Mouse (Mus musculus): ENCODE measurements at regions not wholly inside any gene's neighbourhood (a gene's known extent, or its start where the extent isn't known, plus 50 kb on each side); places are given as distances from the start of the nearest gene placed in this dataset.

DNA sequence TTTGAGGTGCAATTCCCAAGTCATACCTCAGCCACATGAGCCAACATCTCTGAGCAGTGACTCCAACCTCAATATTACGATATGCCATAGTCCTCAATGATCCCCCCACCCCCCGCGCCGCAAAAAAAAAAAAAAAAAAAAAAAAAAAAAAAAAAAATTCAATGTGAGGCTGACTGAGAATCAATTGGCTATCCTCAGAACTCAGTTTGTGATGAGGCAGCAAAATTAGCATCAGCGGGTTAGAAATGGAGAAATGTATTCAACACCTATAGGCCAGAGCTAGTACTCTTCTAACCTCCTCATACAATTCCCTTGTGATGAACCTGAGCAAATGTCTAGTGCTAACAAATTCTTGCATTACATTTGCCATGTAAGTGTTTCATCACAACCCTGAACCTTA, 504.5 kb upstream of the C030005K15Rik start:
- no peak overlapping the region for H3K4me3 ChIP-seq
- no peaks in the 10 kb centered on the region for H3K27me3 ChIP-seq (replicated peaks)
- H3K4me1 ChIP-seq, result no peaks in the 10 kb centered on the region
- no peaks in the 10 kb centered on the region for H3K36me3 ChIP-seq (replicated peaks)
- no peak overlapping the region for H3K27ac ChIP-seq
- 83% methylated on average over 5 of the region's 5 CpGs for WGBS
- no peak overlapping the region for H3K9ac ChIP-seq
- no peak for ATAC-seq (replicated peaks)
- no peaks in the 10 kb centered on the region for H3K9me3 ChIP-seq
- H3K4me2 ChIP-seq, result no peak overlapping the region

DNA sequence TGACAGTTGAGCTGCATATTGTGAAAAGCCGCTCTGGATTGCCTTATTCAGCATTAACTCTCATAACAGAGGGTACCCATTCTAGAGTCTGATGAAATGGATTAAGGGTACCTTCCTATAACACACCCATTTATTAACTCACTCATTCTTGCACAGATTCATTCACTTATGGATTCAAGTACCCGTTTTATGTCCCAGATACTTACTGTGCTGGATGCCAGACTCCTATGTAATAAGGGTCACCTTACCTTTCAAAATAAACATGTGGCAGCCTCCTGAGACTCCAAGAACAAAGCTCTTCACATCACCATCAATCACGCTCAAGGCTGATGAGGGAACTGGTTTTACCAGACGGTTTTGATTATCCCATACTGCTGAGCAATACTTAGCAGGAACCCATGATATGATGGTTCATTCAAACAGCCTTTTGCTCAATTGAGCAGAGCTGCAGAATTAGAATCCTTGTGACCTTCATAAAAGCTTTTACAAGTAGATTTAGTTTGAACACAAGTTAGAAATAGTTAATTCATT, 505.2 kb upstream of the C030005K15Rik start:
- H3K9ac ChIP-seq, result no peak overlapping the region
- H3K9me3 ChIP-seq, result no peaks in the 10 kb centered on the region
- no peak overlapping the region for H3K4me3 ChIP-seq
- H3K36me3 ChIP-seq (replicated peaks), result no peaks in the 10 kb centered on the region
- no peak overlapping the region for H3K4me2 ChIP-seq
- no peak for ATAC-seq (replicated peaks)
- H3K4me1 ChIP-seq, result no peaks in the 10 kb centered on the region
- no peaks in the 10 kb centered on the region for H3K27me3 ChIP-seq (replicated peaks)
- H3K27ac ChIP-seq, result no peak overlapping the region
- WGBS, result 77% methylated on average over 4 of the region's 4 CpGs

GRCm38 (mm10) chr10:98248311-98248710, 521.8 kb upstream of the C030005K15Rik start:
- no peak for ATAC-seq (replicated peaks)
- no peaks in the 10 kb centered on the region for H3K27me3 ChIP-seq (replicated peaks)
- H3K27ac ChIP-seq, result no peak overlapping the region
- no peak overlapping the region for H3K9ac ChIP-seq
- WGBS, result 93% methylated on average over 1 of the region's 1 CpGs
- no peaks in the 10 kb centered on the region for H3K9me3 ChIP-seq
- H3K4me1 ChIP-seq, result no peaks in the 10 kb centered on the region
- H3K36me3 ChIP-seq (replicated peaks), result no peaks in the 10 kb centered on the region
- no peak overlapping the region for H3K4me3 ChIP-seq
- H3K4me2 ChIP-seq, result no peak overlapping the region

DNA sequence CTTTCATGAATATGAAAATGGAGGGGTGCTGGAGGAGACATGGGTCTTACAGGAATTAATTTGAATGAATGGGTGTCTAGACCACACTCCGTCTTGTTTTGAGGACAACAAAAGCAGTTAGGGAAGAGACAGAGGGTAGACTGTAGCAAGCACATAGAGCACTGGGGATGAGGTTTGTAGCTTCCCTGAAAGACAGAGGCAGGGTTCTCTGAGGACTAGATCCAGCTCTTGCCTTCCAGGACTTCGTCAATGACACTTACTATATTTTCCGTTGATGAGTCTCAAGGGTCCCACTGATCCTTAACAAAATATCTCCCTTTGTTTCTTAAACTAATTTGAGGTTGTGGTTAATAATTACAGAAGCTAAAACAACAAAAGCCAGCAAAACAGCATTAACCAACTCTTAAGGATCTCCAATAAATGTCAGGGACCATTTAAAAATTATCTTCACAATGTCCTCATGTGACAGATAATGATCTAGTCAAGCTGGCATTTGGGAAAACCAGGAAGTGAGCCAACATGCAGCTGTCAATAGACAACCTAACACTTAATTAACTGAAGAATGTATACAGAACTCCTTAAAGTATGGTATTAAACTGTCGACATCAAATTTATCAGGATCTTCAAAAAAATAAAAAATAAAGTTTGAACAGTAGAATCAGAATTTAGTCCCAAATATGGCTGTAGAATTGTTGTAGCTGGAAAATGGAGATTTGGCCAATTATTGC, 531.6 kb upstream of the C030005K15Rik start:
- Histone ChIP-seq H3K4me2 (no peak overlapping the region), H3K4me1 (no peaks in the 10 kb centered on the region), H3K36me3 (replicated peaks) (no peaks in the 10 kb centered on the region), H3K9ac (no peak overlapping the region), H3K4me3 (no peak overlapping the region), H3K27me3 (replicated peaks) (no peaks in the 10 kb centered on the region), H3K27ac (no peak overlapping the region), H3K9me3 (no peaks in the 10 kb centered on the region)
- WGBS, result 80% methylated on average over 4 of the region's 4 CpGs
- no peak for ATAC-seq (replicated peaks)

DNA sequence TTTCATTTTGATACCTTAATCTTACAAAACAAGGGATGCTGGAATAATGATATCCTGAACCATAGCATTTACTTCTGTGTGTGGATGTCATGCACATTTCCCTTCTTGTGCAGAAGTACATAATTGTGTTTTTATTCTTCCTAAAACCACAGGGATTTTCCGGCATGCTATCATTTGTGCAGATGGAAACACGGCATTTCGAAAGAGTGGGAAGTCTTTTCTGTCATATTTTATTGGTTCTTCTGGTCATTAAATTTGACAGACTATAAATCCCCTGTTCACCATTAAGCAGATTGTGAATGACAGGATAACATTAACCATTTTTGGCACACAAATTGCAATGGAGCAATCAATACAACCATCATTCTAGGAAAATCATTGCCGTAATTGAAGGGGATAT, 532.7 kb upstream of the C030005K15Rik start:
- Histone ChIP-seq H3K36me3 (replicated peaks) (no peaks in the 10 kb centered on the region), H3K4me2 (no peak overlapping the region), H3K4me1 (no peaks in the 10 kb centered on the region), H3K27ac (no peak overlapping the region), H3K27me3 (replicated peaks) (no peaks in the 10 kb centered on the region), H3K9ac (no peak overlapping the region), H3K4me3 (no peak overlapping the region), H3K9me3 (no peaks in the 10 kb centered on the region)
- 70% methylated on average over 4 of the region's 4 CpGs for WGBS
- no peak for ATAC-seq (replicated peaks)

DNA sequence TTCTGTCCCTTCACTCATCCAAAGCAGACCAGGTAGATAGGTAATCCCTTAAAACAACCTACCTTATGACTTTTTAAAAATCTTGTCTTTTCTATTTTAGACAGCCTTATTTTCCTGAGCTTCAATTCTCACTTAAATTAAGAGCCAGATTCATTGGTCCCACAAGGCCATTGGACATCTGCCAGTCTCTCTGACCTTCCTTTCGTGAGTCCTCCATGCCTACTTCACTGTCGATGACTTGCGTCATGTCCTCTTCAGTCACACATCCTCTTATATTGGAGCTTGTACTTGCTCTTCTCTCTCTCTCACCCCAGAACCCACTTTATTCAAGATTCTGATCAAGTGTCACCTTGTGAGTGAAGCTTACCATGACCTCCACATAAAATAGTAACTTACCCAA, 542.0 kb upstream of the C030005K15Rik start:
- Histone ChIP-seq H3K4me1 (no peaks in the 10 kb centered on the region), H3K9me3 (no peaks in the 10 kb centered on the region), H3K4me2 (no peak overlapping the region), H3K27ac (no peak overlapping the region), H3K9ac (no peak overlapping the region), H3K27me3 (replicated peaks) (no peaks in the 10 kb centered on the region), H3K4me3 (no peak overlapping the region), H3K36me3 (replicated peaks) (no peaks in the 10 kb centered on the region)
- ATAC-seq (replicated peaks), result no peak
- 90% methylated on average over 3 of the region's 3 CpGs for WGBS

DNA sequence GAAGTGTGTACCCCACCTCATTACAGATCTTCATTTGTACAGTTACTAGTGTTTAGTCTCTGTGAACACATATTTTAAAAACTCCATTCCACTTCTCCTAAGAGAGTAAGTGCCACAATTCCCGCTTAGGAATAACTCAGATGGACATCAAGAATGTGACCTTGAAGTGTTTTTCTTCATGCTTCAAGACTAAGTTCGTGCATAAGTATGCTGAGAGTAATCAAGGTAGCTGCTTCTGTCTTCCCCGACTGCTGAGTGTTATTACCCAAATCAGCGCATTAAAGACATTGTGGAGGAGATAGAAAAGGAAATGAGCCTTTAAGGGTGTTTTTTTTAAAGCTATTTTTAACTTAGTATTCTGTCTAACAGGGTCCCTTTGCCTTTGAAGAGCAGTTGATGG, 565.1 kb upstream of the C030005K15Rik start:
- H3K27me3 ChIP-seq (replicated peaks), result no peaks in the 10 kb centered on the region
- H3K4me2 ChIP-seq, result no peak overlapping the region
- no peak for ATAC-seq (replicated peaks)
- no peak overlapping the region for H3K9ac ChIP-seq
- no peak overlapping the region for H3K4me3 ChIP-seq
- H3K4me1 ChIP-seq, result no peaks in the 10 kb centered on the region
- no peak overlapping the region for H3K27ac ChIP-seq
- WGBS, result 77% methylated on average over 4 of the region's 4 CpGs
- H3K36me3 ChIP-seq (replicated peaks), result no peaks in the 10 kb centered on the region
- H3K9me3 ChIP-seq, result no peaks in the 10 kb centered on the region

DNA sequence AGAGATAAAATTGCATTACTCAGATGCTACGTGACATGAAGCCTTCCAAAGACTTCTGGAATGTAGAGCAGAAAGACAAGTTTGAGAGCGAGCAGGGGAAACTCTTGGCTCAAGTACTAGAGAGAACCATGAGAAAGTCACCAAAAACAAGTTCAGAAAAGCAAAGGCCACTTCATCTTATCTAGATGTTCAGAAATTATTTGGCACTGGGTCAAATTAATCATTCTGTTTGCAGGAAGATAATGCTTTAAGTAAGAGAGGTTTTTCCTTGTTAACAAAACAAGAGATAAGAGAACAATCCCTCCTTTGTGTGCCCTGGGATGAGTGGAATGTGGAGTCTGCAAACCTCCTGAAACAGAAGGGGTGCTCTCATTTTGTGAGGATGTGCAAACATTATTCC, 565.6 kb upstream of the C030005K15Rik start:
- WGBS, result 83% methylated on average over 2 of the region's 2 CpGs
- Histone ChIP-seq H3K4me2 (no peak overlapping the region), H3K4me3 (no peak overlapping the region), H3K9me3 (no peaks in the 10 kb centered on the region), H3K27ac (no peak overlapping the region), H3K36me3 (replicated peaks) (no peaks in the 10 kb centered on the region), H3K9ac (no peak overlapping the region), H3K27me3 (replicated peaks) (no peaks in the 10 kb centered on the region), H3K4me1 (no peaks in the 10 kb centered on the region)
- no peak for ATAC-seq (replicated peaks)

DNA sequence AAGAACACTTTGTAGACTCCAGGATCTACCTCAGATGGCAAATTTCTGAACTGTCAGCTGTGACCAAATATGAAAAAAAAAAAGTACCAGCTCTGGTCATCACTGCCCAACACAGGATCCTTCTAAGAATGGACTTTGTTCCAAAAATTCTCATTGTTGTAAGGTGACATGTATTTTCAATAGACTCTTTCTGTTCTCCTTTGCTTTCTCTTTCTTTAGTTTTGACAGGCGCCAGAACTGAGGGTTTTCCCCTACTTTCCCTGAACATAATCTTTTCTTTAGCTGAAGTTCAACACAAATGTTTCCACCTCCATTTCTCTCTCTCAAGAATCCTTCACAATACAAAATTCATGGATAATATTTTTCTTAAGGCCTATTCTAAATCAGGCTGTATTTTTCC, 579.1 kb upstream of the C030005K15Rik start:
- Histone ChIP-seq H3K27ac (no peak overlapping the region), H3K9ac (no peak overlapping the region), H3K27me3 (replicated peaks) (no peaks in the 10 kb centered on the region), H3K9me3 (no peaks in the 10 kb centered on the region), H3K4me3 (no peak overlapping the region), H3K4me1 (no peaks in the 10 kb centered on the region), H3K4me2 (no peak overlapping the region), H3K36me3 (replicated peaks) (no peaks in the 10 kb centered on the region)
- ATAC-seq (replicated peaks), result no peak
- 85% methylated on average over 1 of the region's 1 CpGs for WGBS

- no peak overlapping the region for H3K4me3 ChIP-seq
- H3K36me3 ChIP-seq (replicated peaks), result no peaks in the 10 kb centered on the region
- H3K27ac ChIP-seq, result no peak overlapping the region
- H3K9ac ChIP-seq, result no peak overlapping the region
- no peaks in the 10 kb centered on the region for H3K4me1 ChIP-seq
- H3K9me3 ChIP-seq, result no peaks in the 10 kb centered on the region
- H3K4me2 ChIP-seq, result no peak overlapping the region
- no peaks in the 10 kb centered on the region for H3K27me3 ChIP-seq (replicated peaks)
- ATAC-seq (replicated peaks), result no peak
- 85% methylated on average over 3 of the region's 3 CpGs for WGBS
Observed at GRCm38 (mm10) chr10:98309667-98310066, 583.1 kb upstream of the C030005K15Rik start.

DNA sequence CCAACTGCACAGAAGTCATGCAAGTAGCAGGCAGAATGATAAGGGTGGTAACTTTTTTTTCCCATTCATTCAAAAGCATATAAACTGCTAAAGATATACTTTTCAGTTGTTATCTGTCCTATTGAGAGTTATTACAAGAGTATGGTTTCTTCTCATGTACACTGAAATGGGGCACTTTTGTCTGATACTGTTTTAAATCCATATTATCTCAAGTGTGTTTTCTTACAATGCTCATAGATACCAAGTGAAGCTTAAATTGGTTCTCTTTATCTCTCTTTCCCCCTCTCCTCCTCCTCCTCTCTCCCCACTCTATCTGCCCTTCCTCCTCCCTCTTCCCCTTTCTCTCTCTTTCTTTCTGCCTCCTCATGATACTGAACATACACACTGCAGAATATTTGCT, 584.8 kb upstream of the C030005K15Rik start:
- no peak overlapping the region for H3K9ac ChIP-seq
- H3K9me3 ChIP-seq, result no peaks in the 10 kb centered on the region
- H3K4me2 ChIP-seq, result no peak overlapping the region
- H3K27me3 ChIP-seq (replicated peaks), result no peaks in the 10 kb centered on the region
- H3K4me3 ChIP-seq, result no peak overlapping the region
- H3K27ac ChIP-seq, result no peak overlapping the region
- ATAC-seq (replicated peaks), result no peak
- H3K36me3 ChIP-seq (replicated peaks), result no peaks in the 10 kb centered on the region
- H3K4me1 ChIP-seq, result no peaks in the 10 kb centered on the region

DNA sequence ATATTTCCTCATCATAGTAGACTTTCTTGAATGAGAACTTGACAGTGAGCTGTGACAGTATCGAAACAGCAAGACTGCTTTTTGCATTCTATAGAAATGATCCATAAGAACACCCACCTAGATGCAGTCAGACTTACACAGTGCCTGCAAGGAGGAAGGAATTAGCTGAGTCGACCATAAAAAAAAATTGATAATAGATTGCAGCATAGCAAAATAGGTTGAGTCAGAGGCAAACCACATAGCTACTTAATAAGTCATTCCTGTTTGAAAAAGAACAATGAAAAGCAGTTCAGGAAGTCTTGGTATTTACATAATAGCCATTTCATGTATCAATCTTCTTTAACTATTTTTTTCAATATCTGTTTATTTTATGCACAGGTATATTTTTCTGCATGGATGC, 591.9 kb upstream of the C030005K15Rik start:
- Histone ChIP-seq H3K4me3 (no peak overlapping the region), H3K4me2 (no peak overlapping the region), H3K27me3 (replicated peaks) (no peaks in the 10 kb centered on the region), H3K36me3 (replicated peaks) (no peaks in the 10 kb centered on the region), H3K27ac (no peak overlapping the region), H3K9me3 (no peaks in the 10 kb centered on the region), H3K4me1 (no peaks in the 10 kb centered on the region), H3K9ac (no peak overlapping the region)
- 89% methylated on average over 2 of the region's 2 CpGs for WGBS
- no peak for ATAC-seq (replicated peaks)

DNA sequence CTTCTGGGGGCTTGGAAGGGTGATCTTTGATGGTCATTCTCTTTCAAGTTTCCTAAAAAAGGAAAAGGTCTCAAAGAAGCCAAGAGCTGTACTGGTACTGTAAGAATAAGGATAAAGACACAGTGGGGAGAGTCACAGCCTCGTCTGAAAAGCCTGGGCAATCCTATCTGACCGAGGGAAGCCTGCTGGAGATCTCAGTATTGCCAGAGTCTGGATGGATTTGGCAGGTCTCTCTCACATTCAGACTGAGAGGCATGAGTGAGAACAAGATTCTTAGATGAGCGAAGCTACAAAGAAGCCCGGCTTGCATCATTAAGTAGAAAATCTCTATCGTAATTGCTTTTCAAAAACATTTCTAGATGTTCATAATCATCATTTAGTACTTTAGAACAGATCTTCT, 590.4 kb upstream of the Atp2b1 start:
- H3K4me3 ChIP-seq, result no peak overlapping the region
- H3K27me3 ChIP-seq (replicated peaks), result no peaks in the 10 kb centered on the region
- no peak overlapping the region for H3K27ac ChIP-seq
- ATAC-seq (replicated peaks), result no peak
- H3K9me3 ChIP-seq, result no peaks in the 10 kb centered on the region
- WGBS, result 79% methylated on average over 5 of the region's 5 CpGs
- no peaks in the 10 kb centered on the region for H3K36me3 ChIP-seq (replicated peaks)
- no peak overlapping the region for H3K4me2 ChIP-seq
- H3K9ac ChIP-seq, result no peak overlapping the region
- H3K4me1 ChIP-seq, result no peaks in the 10 kb centered on the region

Measured in midbrain, embryonic 15.5 days (tissue).